Mouse (Mus musculus): Measurements from ENCODE around the gene Acsbg2.
A peak's percentile ranks its signal among the peaks of the same experiment; 100 is the strongest.
"Not testable (repeated sequence)": the region's sequence is repeated elsewhere in the genome, so short reads cannot be mapped to it uniquely, and the experiment has no call there.

Acsbg2 gene

DNA sequence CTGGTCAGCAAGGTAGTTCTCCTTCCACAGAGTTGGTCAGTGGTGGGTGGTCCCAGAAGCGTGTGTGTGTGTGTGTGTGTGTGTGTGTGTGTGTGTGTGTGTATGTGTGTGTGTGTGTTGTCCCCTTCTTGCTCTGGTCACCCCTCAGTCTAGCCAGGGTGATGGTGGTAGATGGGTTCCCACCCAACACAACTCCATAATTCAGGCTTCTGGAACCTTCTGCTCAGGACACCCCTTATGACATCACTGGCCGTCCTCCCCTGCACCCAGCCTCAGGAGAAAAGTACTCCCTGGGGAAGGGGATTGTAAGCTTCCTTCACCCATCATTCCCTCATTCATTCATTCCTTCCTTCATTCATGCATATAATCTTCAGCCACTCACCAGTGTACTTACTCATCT, at the start of gene Acsbg2:
Gene Acsbg2 (minus strand): TSS at position 211 of the 400 bp plus-strand sequence.
- no peak for DNase-seq (ENCODE audit: low read depth)

- no peak for DNase-seq (ENCODE audit: low read depth)
Observed at GRCm38 (mm10) chr17:56919725-56920124, 45.5 kb upstream of the Acsbg2 start.

- no peak for DNase-seq (ENCODE audit: low read depth)
Observed at GRCm38 (mm10) chr17:56917166-56917565, 42.9 kb upstream of the Acsbg2 start.

GRCm38 (mm10) chr17:56913444-56913843, 39.2 kb upstream of the Acsbg2 start:
- DNase-seq (ENCODE audit: low read depth) = no peak

GRCm38 (mm10) chr17:56913023-56913422, 38.8 kb upstream of the Acsbg2 start:
- DNase-seq (ENCODE audit: low read depth) = no peak

DNA sequence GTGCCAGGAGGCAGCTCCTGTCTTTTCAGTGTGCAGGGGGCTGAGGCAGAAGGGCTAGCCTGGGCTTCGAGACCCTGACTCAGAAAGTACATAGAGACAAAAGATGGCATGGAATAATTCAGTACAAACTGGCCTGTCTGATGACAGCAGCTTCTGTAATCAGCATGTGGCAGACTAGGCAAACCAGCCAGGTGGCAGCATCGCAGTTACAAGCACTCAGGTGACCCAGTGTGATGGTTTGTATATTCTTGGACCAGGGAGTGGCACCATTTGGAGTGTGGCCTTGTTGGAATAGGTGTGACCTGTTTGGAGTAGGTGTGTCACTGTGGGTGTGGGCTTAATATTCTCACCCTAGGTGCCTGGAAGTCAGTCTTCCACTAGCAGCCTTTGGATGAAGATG, 35.5 kb upstream of the Acsbg2 start:
- not testable (repeated sequence) for DNase-seq (ENCODE audit: low read depth)

GRCm38 (mm10) chr17:56907887-56908286, 33.6 kb upstream of the Acsbg2 start:
- no peak for DNase-seq (ENCODE audit: low read depth)

- no peak for DNase-seq (ENCODE audit: low read depth)
Observed at GRCm38 (mm10) chr17:56907096-56907495, 32.8 kb upstream of the Acsbg2 start.

GRCm38 (mm10) chr17:56906166-56906565, 31.9 kb upstream of the Acsbg2 start:
- no peak for DNase-seq (ENCODE audit: low read depth)

GRCm38 (mm10) chr17:56902698-56903097, 28.5 kb upstream of the Acsbg2 start:
- DNase-seq (ENCODE audit: low read depth) = no peak

DNA sequence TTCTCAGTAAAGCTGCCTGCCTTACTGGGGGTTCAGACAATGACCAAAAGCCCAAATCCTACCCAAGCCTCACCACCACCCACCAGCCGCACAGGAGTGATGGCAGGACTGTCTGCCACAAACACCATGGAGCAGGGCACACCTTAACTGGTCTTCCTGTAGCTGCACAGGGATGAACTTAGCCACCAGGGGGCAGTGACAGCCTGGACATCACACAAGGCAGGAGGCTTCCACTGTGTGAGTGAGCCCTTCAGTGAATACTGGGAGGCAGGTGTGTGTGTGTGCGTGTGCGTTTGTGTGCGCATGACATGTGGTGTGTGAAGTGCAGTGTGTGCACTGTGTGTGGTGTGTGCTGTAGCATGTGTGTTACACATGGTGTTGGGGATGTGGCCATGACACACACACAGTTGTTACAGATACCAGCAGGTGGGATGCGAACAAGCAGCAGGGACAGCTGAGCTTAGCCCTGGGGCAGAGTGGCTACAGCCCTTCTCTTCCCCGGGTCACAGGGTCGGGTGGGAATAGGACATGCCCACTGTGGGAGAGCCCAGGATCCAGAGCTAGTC, 23.5 kb upstream of the Acsbg2 start:
- DNase-seq (ENCODE audit: low read depth) = peak; percentile 66

DNA sequence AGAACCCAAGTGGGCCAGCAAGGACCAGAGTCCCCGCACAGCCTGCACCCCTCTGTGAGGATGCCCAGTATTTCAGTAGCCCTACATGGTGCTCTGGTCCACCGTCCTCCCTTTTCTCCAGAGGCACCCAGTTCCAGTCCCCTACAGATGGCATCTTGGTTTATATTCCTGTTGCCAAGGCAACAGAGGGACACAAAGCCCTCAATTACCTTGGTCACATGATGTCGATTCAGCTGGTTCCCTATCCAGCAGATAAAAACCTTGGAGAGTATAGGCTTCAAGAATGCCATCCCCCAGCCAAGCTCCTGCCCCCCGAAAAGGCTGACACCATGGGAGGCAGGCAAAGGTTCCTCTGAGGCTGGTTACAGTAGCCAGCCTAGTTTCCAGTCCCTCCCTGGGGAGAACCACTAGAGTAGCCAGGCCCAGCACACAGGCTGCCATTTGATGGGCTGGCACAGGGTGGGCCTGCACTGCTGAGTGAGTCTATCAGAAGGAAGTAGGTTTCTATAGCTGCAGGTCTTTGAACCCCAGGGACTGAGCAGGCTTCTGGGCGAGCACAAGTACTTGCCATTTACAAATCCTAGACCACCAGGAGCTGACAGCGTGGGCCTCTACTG, 22.4 kb upstream of the Acsbg2 start:
- no peak for DNase-seq (ENCODE audit: low read depth)

GRCm38 (mm10) chr17:56895368-56895918, 21.2 kb upstream of the Acsbg2 start:
- no peak for DNase-seq (ENCODE audit: low read depth)

- DNase-seq (ENCODE audit: low read depth) = no peak
Observed at GRCm38 (mm10) chr17:56890018-56890417, 15.8 kb upstream of the Acsbg2 start.

DNA sequence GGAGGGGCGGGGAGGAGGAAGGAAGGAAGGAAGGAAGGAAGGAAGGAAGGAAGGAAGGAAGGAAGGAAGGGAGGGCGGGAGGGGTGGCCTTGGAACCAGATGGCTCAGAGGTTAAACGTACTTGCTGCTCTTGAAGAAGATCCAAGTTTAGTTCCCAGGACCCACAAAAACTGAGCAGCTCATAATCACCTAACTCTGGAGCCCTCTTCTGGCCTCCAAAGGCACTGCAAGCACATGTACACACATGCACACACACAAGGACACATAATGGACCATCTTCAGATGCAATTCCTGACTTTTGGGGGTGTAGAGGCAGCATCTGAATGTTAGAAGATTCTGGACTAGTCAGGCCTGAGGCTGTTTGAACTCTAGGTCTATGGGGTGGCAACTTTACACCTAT, 13.8 kb upstream of the Acsbg2 start:
- no peak for DNase-seq (ENCODE audit: low read depth)

DNA sequence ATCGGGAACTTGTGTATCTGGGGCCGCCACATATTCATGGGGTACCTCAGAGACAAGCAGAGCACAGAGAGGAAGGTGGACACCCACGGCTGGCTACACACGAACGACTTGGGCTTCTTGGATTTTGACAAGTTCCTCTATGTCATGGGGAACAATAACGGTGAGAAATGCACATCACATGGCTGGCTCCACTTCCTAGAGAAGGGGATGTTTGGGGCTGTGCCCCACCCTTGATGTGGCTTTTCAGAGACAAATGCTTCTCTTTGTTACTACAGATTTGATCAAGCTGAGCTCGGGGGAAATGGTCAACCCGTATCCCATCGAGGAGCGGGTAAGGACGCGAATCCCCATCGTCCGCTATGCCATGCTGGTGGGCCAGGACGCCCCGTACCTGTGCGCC, 10.6 kb upstream of the Acsbg2 start:
- no peak for DNase-seq (ENCODE audit: low read depth)

DNA sequence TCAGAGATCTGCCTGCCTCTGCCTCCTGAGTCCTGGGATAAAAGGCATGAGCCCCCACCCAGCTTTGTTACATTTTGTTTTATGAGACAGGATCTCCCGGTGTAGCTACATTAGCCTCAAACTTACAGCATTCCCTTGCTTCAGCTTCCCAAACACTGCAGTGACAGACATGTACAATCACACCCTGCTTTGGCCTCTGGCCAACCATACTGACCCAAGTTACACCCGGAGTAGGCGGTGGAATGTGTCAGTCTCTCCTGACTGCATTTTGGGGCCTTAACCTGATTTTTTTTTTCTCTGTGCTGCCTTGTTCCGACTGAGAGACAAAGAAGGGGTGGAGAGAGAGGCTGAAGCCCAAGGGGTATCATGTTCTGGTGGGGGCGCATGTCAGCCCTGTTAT, 10.1 kb upstream of the Acsbg2 start:
- no peak for DNase-seq (ENCODE audit: low read depth)

DNA sequence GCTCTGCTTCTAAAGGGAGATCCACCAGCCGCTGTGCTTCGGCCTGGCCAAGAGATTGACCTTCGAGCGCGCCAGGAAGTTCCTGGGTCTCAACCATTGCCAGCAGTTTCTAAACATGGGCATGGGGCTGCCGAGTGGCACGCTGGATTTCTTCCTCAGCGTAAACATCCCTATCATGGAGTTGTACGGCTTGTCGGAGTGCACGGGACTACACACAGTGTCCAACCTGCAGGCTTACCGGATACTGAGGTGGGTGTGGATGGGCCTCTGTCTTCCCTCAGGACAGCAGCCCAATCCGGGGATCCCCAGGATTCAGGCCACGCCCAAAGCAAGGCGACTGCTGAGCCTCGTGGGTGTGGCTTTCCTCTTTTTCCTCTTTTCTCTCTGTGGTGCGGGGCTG, 9.4 kb upstream of the Acsbg2 start:
- no peak for DNase-seq (ENCODE audit: low read depth)

DNA sequence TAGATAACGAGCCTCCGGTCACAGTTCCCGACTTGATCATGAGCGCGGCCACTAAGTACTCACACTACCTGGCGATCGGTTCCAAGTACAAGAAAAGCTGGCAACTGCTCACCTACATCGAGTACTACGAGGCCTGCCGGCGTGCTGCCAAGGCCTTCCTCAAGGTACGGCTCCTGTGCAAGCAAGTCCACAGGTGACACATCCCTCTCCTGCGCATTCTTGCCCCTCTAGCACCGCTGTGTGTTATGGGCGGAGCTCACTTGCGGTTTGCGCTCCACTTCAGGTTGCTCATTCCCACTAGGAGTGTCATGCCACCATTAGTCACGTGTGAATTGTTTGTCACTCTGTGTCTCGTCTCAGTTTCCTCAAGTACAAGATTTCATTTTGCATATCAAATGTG, 3.2 kb upstream of the Acsbg2 start:
- DNase-seq (ENCODE audit: low read depth) = no peak

DNA sequence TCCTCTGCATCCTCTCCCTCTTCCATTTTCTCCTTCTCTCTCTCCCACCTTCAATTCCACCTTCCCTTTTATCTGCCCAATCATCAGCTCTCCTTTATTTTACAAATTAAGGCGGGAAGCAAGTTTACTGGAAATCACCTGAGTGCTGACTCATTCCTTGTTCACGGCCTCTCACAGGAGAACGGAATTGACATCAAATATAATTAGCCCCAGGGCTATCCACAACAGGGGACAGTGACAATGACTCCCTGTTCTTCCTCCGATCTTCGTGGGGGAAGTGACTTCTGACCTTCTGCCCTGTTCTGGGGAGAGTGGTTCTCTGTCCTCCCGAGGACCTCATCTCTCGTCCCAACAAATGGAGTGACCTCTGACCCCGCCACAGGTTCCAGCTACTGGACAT, 2.7 kb upstream of the Acsbg2 start:
- DNase-seq (ENCODE audit: low read depth) = no peak

DNA sequence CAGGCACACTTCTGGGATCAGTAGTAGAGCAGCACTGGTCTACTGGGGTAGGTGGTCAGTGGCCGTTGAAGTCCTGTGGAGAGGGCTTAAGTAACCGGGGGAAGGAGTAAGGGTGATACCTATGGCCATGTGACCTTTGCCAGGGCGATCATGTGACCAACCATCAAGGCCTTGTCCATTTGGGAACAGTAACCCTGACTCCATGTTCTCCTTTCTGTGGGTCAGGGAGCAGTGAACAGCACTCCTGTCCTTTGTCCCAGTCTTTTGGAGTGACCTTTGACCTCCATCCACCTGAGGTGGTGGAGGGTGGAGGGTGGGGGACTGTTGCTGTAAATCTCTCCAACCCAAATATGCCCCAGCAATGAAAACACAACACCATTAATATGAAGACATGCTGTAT, 2.2 kb upstream of the Acsbg2 start:
- no peak for DNase-seq (ENCODE audit: low read depth)

- no peak for DNase-seq (ENCODE audit: low read depth)
Observed at GRCm38 (mm10) chr17:56874936-56875651, 847 bp upstream of the Acsbg2 start, which contains the start of gene 1700061G19Rik. Gene 1700061G19Rik, plus strand, starts transcription at chr17:56875477.

DNA sequence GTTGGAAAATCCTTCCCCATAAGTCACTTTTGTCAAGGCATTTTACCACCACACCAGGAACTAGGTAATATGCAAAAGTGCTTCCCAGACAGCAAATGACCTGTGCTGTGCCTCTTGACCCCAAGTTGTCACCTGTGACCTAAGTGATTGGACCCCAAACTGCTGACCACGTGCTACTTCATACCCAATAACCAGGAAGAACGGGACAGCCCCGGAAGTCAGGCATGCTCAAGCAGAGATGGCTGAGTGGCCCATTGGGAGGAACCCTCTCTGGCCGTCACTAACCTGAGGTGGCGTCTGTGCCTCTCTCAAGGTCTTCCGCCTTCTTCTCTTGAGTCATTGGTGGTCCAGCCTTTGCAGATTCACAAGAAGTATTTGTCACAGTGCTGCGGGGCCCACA, 1.7 kb downstream of the Acsbg2 start:
- no peak for DNase-seq (ENCODE audit: low read depth)

Measured in c-Kit-positive CD71-negative TER-119-negative erythroid progenitor cells, embryonic 14.5 days (primary cell).